8 mouse cellular contexts compared by ENCODE assay signal in genomic region chr11:11828761-11829160, GRCm38 (mm10). TPM values are rescaled to one million over a fixed set of nuclear protein-coding genes. Genes with fewer than 3 reads are reported as not detected.
DNase-seq lines count a peak whose midpoint lies in the region; ATAC-seq and TF ChIP-seq lines count a peak whose summit lies in the region.

No protein-coding gene starts in this region.

- no peaks in the 10 kb centered on the region for H3K36me3 ChIP-seq in forebrain, embryonic 11.5 days (ENCODE audit: control insufficient read depth, insufficient read depth, low read length)
- H3K36me3 ChIP-seq in forebrain, embryonic 16.5 days (ENCODE audit: control insufficient read depth, insufficient read depth), result no peaks in the 10 kb centered on the region
- H3K36me3 ChIP-seq in kidney, postnatal 0 days (ENCODE audit: insufficient read depth, low read length), result no peaks in the 10 kb centered on the region
- H3K36me3 ChIP-seq in limb, embryonic 14.5 days (ENCODE audit: control insufficient read depth, insufficient read depth, low read length), result no peaks in the 10 kb centered on the region

- DNase-seq in forebrain, embryonic 11.5 days (ENCODE audit: low spot score), result no peak
- DNase-seq in kidney, postnatal 0 days (ENCODE audit: low spot score), result no peak
- no peak for DNase-seq in kidney, adult 18-20 months
- peak; percentile 69 for DNase-seq in embryo, embryonic 9.5 days (ENCODE audit: extremely low spot score)
- no peak for DNase-seq in limb, embryonic 14.5 days (ENCODE audit: low spot score)
- no peak for DNase-seq in urinary bladder, postnatal 4 days (ENCODE audit: low spot score in 2 of 2)
- no peak for DNase-seq in right cerebral cortex, postnatal 14 days

- no peak overlapping the region; the same call in 1 of the 2 replicates for H3K9ac ChIP-seq in forebrain, embryonic 11.5 days (ENCODE audit: low read length)
- H3K9ac ChIP-seq in forebrain, embryonic 16.5 days (replicated peaks; ENCODE audit: low read depth, low read length), result no peak overlapping the region
- H3K9ac ChIP-seq in kidney, postnatal 0 days (ENCODE audit: low read depth, low read length), result no peak overlapping the region
- 0 out of 2 replicates have a peak overlapping the region, but pooled peaks have one; percentile 1 for H3K9ac ChIP-seq in limb, embryonic 14.5 days (ENCODE audit: low read depth, low read length, severe bottlenecking)

- peak; percentile 57 for ATAC-seq in forebrain, embryonic 11.5 days (replicated peaks; ENCODE audit: low FRiP score)
- ATAC-seq in forebrain, embryonic 16.5 days, result no peak
- peak; percentile 67; the same call in 1 of the 2 replicates for ATAC-seq in kidney, postnatal 0 days (replicated peaks; ENCODE audit: low FRiP score, low read depth)
- ATAC-seq in limb, embryonic 14.5 days (ENCODE audit: low FRiP score, low read depth), result no peak

- no peak for TF ChIP-seq POLR2A in limb, embryonic 14.5 days (IDR thresholded peaks at IDR 0.05; ENCODE audit: borderline replicate concordance, extremely low read depth, insufficient read depth, insufficient read length)

- H3K27me3 ChIP-seq in forebrain, embryonic 11.5 days (ENCODE audit: control insufficient read depth, insufficient read depth, low read length), result no peaks in the 10 kb centered on the region
- no peaks in the 10 kb centered on the region for H3K27me3 ChIP-seq in forebrain, embryonic 16.5 days (replicated peaks; ENCODE audit: control insufficient read depth, insufficient read depth, low read length)
- no peaks in the 10 kb centered on the region for H3K27me3 ChIP-seq in kidney, postnatal 0 days (ENCODE audit: insufficient read depth, low read length)
- H3K27me3 ChIP-seq in limb, embryonic 14.5 days (ENCODE audit: control insufficient read depth, insufficient read depth, low read length), result no peaks in the 10 kb centered on the region

- WGBS in forebrain, embryonic 11.5 days, result 22% methylated on average over 6 of the region's 6 CpGs
- WGBS in forebrain, embryonic 16.5 days, result 31% methylated on average over 6 of the region's 6 CpGs
- 38% methylated on average over 6 of the region's 6 CpGs for WGBS in kidney, postnatal 0 days
- 21% methylated on average over 6 of the region's 6 CpGs for WGBS in limb, embryonic 14.5 days

- no peak overlapping the region for H3K4me2 ChIP-seq in forebrain, embryonic 11.5 days (ENCODE audit: low read depth, low read length, severe bottlenecking)
- no peak overlapping the region for H3K4me2 ChIP-seq in forebrain, embryonic 16.5 days (ENCODE audit: low read length)
- H3K4me2 ChIP-seq in kidney, postnatal 0 days (ENCODE audit: low read length), result 0 out of 2 replicates have a peak overlapping the region, but pooled peaks have one; percentile 2
- peak overlapping the region; percentile 20 for H3K4me2 ChIP-seq in limb, embryonic 14.5 days (replicated peaks; ENCODE audit: low read depth, low read length, severe bottlenecking)

- no peak for TF ChIP-seq CTCF in kidney, postnatal 0 days (IDR thresholded peaks at IDR 0.05; ENCODE audit: low read depth)

- no peaks in the 10 kb centered on the region for H3K9me3 ChIP-seq in forebrain, embryonic 11.5 days (ENCODE audit: control insufficient read depth, low read length)
- no peaks in the 10 kb centered on the region for H3K9me3 ChIP-seq in forebrain, embryonic 16.5 days (ENCODE audit: control insufficient read depth, low read length)
- H3K9me3 ChIP-seq in kidney, postnatal 0 days (replicated peaks; ENCODE audit: low read length), result no peaks in the 10 kb centered on the region
- no peaks in the 10 kb centered on the region for H3K9me3 ChIP-seq in limb, embryonic 14.5 days (ENCODE audit: control insufficient read depth, low read length)

- H3K27ac ChIP-seq in forebrain, embryonic 11.5 days (ENCODE audit: low read depth, low read length), result peak overlapping the region; percentile 65
- no peak overlapping the region for H3K27ac ChIP-seq in forebrain, embryonic 16.5 days (ENCODE audit: low read length)
- peak overlapping the region; percentile 81 for H3K27ac ChIP-seq in kidney, postnatal 0 days
- peak overlapping the region; percentile 85 for H3K27ac ChIP-seq in limb, embryonic 14.5 days (replicated peaks; ENCODE audit: low read depth, low read length)

- no peak overlapping the region for H3K4me3 ChIP-seq in forebrain, embryonic 11.5 days (ENCODE audit: low read depth, low read length)
- H3K4me3 ChIP-seq in forebrain, embryonic 16.5 days (replicated peaks; ENCODE audit: low read length), result no peak overlapping the region
- no peak overlapping the region for H3K4me3 ChIP-seq in kidney, postnatal 0 days (replicated peaks; ENCODE audit: low read depth, low read length)
- H3K4me3 ChIP-seq in limb, embryonic 14.5 days (replicated peaks; ENCODE audit: low read length), result no peak overlapping the region

- peaks cover 38% of the 10 kb centered on the region for H3K4me1 ChIP-seq in forebrain, embryonic 11.5 days (replicated peaks; ENCODE audit: control insufficient read depth, insufficient read depth, low read length)
- H3K4me1 ChIP-seq in forebrain, embryonic 16.5 days (replicated peaks; ENCODE audit: control insufficient read depth, insufficient read depth, low read length), result peaks cover 21% of the 10 kb centered on the region
- H3K4me1 ChIP-seq in kidney, postnatal 0 days (replicated peaks; ENCODE audit: insufficient read depth, low read length), result peaks cover 28% of the 10 kb centered on the region
- peaks cover 81% of the 10 kb centered on the region for H3K4me1 ChIP-seq in limb, embryonic 14.5 days (ENCODE audit: control insufficient read depth, insufficient read depth, low read length)

RNA-seq across cellular contexts. Expression of gene Fignl1, which starts 20.0 kb away (rescaled TPM):
- 89.5 and 101 TPM in 2 replicates for polyA plus RNA-seq in forebrain, embryonic 11.5 days (2014; fragmentation: Nextera tagmentation; extraction: Ambion mirVana)
- 25.5 and 28.6 TPM in 2 replicates for polyA plus RNA-seq in forebrain, embryonic 16.5 days (2015; fragmentation: Nextera tagmentation; extraction: Ambion mirVana)
- 27.8 and 31.8 TPM in 2 replicates for polyA plus RNA-seq in kidney, postnatal 0 days (2015; fragmentation: Nextera tagmentation; extraction: Ambion mirVana)
- polyA plus RNA-seq in limb, embryonic 14.5 days (2012; rRNA removed), result 20.0 and 21.2 TPM in 2 replicates
- 43.2 and 46.5 TPM in 2 replicates for polyA plus RNA-seq in limb, embryonic 14.5 days (2014; fragmentation: Nextera tagmentation; extraction: Ambion mirVana)

Comparison
In these comparisons a context has a peak if more than half of its experiments do, and no peak if none do; other contexts are left out.
1. ATAC-seq: peak in forebrain, embryonic 11.5 days (single experiment) and kidney, postnatal 0 days (single experiment); none in forebrain, embryonic 16.5 days (single experiment) and limb, embryonic 14.5 days (single experiment).
2. H3K4me2 ChIP-seq: peak in kidney, postnatal 0 days (single experiment) and limb, embryonic 14.5 days (single experiment); none in forebrain, embryonic 11.5 days (single experiment) and forebrain, embryonic 16.5 days (single experiment).